Mouse (Mus musculus) CH12.LX (cell line): ENCODE data around the gene Klk1. TPM values are rescaled to one million over a fixed set of nuclear protein-coding genes. Genes with fewer than 3 reads are reported as not detected.

Experiments
- DNase-seq: peaks from one replicate; pipeline ENCODE4 v3.0.0-alpha.2; 2013; ENCODE audit errors: extremely low read depth
- H3K27ac ChIP-seq: 2 replicates; pipeline ENCODE4 v1.5.1; 2012; ENCODE audit warnings: low read depth, mild to moderate bottlenecking, control low read depth, moderate library complexity; ENCODE audit not compliant: insufficient read depth
- H3K27me3 ChIP-seq: replicated peaks from 2 replicates; pipeline ENCODE3; 2012; ENCODE audit warnings: inconsistent platforms
- H3K36me3 ChIP-seq, 2 experiments: replicated peaks in 1 of 2; 2 replicates each; pipeline versions ENCODE3 to v1.6.1; 2012; ENCODE audit warnings: inconsistent platforms in 1 of 2, low read length in 1 of 2, mild to moderate bottlenecking in 1 of 2, mixed read lengths in 1 of 2, moderate library complexity in 1 of 2; ENCODE audit not compliant: control insufficient read depth in 1 of 2, insufficient read depth in 1 of 2
- H3K4me1 ChIP-seq, 2 experiments: 2 replicates each; pipeline ENCODE4 v1.6.1; 2012; ENCODE audit warnings: inconsistent platforms in 1 of 2, moderate library complexity in 1 of 2; ENCODE audit not compliant: insufficient read depth in 2 of 2, control insufficient read depth in 1 of 2
- H3K4me2 ChIP-seq: 2 replicates; pipeline ENCODE4 v1.6.1; 2012; ENCODE audit warnings: low read depth, mild to moderate bottlenecking, control low read depth; ENCODE audit not compliant: poor library complexity, insufficient read depth, severe bottlenecking
- H3K4me3 ChIP-seq, 3 experiments: fragments of 150-350 bp in 1 of 3; sonication (generic) in 1 of 3; replicated peaks in 1 of 3; 2 replicates each; pipeline versions ENCODE3 to v1.5.1; 2011 to 2012; ENCODE audit warnings: low read depth in 2 of 3, low read length in 2 of 3, mild to moderate bottlenecking in 2 of 3, moderate library complexity in 2 of 3, control low read depth in 1 of 3, improper control_type of control experiment in 1 of 3, inconsistent platforms in 1 of 3, mixed read lengths in 1 of 3; ENCODE audit not compliant: poor library complexity in 1 of 3
- H3K79me2 ChIP-seq: replicated peaks from 2 replicates; pipeline ENCODE4 v1.6.1; 2012; ENCODE audit warnings: mild to moderate bottlenecking, moderate library complexity; ENCODE audit not compliant: control insufficient read depth, poor library complexity, insufficient read depth, severe bottlenecking; ENCODE audit errors: extremely low read depth
- H3K9ac ChIP-seq: 2 replicates; pipeline ENCODE4 v1.6.1; 2012; ENCODE audit warnings: low read depth, mild to moderate bottlenecking, control low read depth, moderate library complexity; ENCODE audit not compliant: insufficient read depth
- H3K9me3 ChIP-seq: replicated peaks from 2 replicates; pipeline ENCODE3; 2012; ENCODE audit warnings: low read length, inconsistent platforms, mixed read lengths
- CHD1 ChIP-seq: IDR thresholded peaks from 2 replicates; pipeline ENCODE4 v1.6.1; 2012; ENCODE audit warnings: low read depth, low read length, improper control_type of control experiment, inconsistent platforms
- CTCF ChIP-seq, 2 experiments: IDR thresholded peaks in 1 of 2; conservative IDR thresholded peaks in 1 of 2; 2 replicates each; pipeline ENCODE4 v1.5.1; 2011 to 2012; ENCODE audit warnings: low read depth in 2 of 2, low read length in 2 of 2, improper control_type of control experiment in 1 of 2, inconsistent platforms in 1 of 2, mild to moderate bottlenecking in 1 of 2, moderate library complexity in 1 of 2
- E2F4 ChIP-seq: IDR thresholded peaks from 2 replicates; pipeline ENCODE4 v1.6.1; 2011; ENCODE audit warnings: low read depth, low read length, improper control_type of control experiment; ENCODE audit not compliant: insufficient replicate concordance
- ELF1 ChIP-seq: IDR thresholded peaks from 2 replicates; pipeline ENCODE4 v1.6.1; 2014; ENCODE audit warnings: low read depth, mild to moderate bottlenecking, inconsistent platforms, low read length, improper control_type of control experiment
- EP300 ChIP-seq: IDR thresholded peaks from 2 replicates; pipeline ENCODE4 v1.6.1; 2011; ENCODE audit warnings: low read length, improper control_type of control experiment
- ETS1 ChIP-seq: conservative IDR thresholded peaks from 2 replicates; pipeline ENCODE4 v1.6.1; 2012; ENCODE audit warnings: low read depth, mild to moderate bottlenecking, inconsistent platforms, low read length, improper control_type of control experiment, moderate library complexity
- GABPA ChIP-seq: IDR thresholded peaks from 2 replicates; pipeline ENCODE4 v1.6.1; 2012; ENCODE audit warnings: low read depth, low read length, improper control_type of control experiment, inconsistent platforms; ENCODE audit not compliant: insufficient replicate concordance
- HCFC1 ChIP-seq: IDR thresholded peaks from 2 replicates; pipeline ENCODE4 v1.6.1; 2012; ENCODE audit warnings: low read depth, mild to moderate bottlenecking, inconsistent platforms, low read length, improper control_type of control experiment
- IRF4 ChIP-seq: IDR thresholded peaks from 2 replicates; pipeline ENCODE4 v1.6.1; 2014; ENCODE audit warnings: low read depth, mild to moderate bottlenecking, inconsistent platforms, low read length, improper control_type of control experiment
- JUN ChIP-seq: IDR thresholded peaks from 2 replicates; pipeline ENCODE4 v1.6.1; 2011; ENCODE audit warnings: low read depth, mild to moderate bottlenecking, low read length, improper control_type of control experiment, moderate library complexity; ENCODE audit not compliant: insufficient read depth
- JUND ChIP-seq: conservative IDR thresholded peaks from 2 replicates; pipeline ENCODE4 v1.6.1; 2011; ENCODE audit warnings: low read depth, low read length, improper control_type of control experiment
- MAX ChIP-seq: IDR thresholded peaks from 2 replicates; pipeline ENCODE4 v1.6.1; 2011; ENCODE audit warnings: low read length, improper control_type of control experiment
- MAZ ChIP-seq: IDR thresholded peaks from 2 replicates; pipeline ENCODE4 v1.6.1; 2012; ENCODE audit warnings: low read depth, mild to moderate bottlenecking, inconsistent platforms, low read length, improper control_type of control experiment, moderate library complexity
- MXI1 ChIP-seq: IDR thresholded peaks from 2 replicates; pipeline ENCODE4 v1.6.1; 2011; ENCODE audit warnings: mild to moderate bottlenecking, low read depth, low read length, improper control_type of control experiment
- MYC ChIP-seq: IDR thresholded peaks from 2 replicates; pipeline ENCODE4 v1.6.1; 2011; ENCODE audit warnings: low read depth, mild to moderate bottlenecking, improper control_type of control experiment, low read length
- NELFE ChIP-seq: IDR thresholded peaks from 2 replicates; pipeline ENCODE4 v1.6.1; 2011; ENCODE audit warnings: low read depth, low read length, improper control_type of control experiment
- NRF1 ChIP-seq: IDR thresholded peaks from 2 replicates; pipeline ENCODE4 v1.6.1; 2014; ENCODE audit warnings: low read depth, mild to moderate bottlenecking, inconsistent platforms, low read length, improper control_type of control experiment, moderate library complexity
- POLR2AphosphoS2 ChIP-seq: IDR thresholded peaks from 2 replicates; pipeline ENCODE4 v1.6.1; 2011; ENCODE audit warnings: low read depth, low read length, improper control_type of control experiment
- RAD21 ChIP-seq: IDR thresholded peaks from 2 replicates; pipeline ENCODE4 v1.6.1; 2011; ENCODE audit warnings: low read depth, mild to moderate bottlenecking, low read length, improper control_type of control experiment, moderate library complexity
- RCOR1 ChIP-seq: conservative IDR thresholded peaks from 2 replicates; pipeline ENCODE4 v1.6.1; 2012; ENCODE audit warnings: low read depth, mild to moderate bottlenecking, inconsistent platforms, low read length, improper control_type of control experiment
- SIN3A ChIP-seq: IDR thresholded peaks from 2 replicates; pipeline ENCODE4 v1.6.1; 2012; ENCODE audit warnings: low read length, improper control_type of control experiment, inconsistent platforms
- SMC3 ChIP-seq: IDR thresholded peaks from 2 replicates; pipeline ENCODE4 v1.6.1; 2011; ENCODE audit warnings: low read depth, low read length, improper control_type of control experiment
- TBP ChIP-seq: conservative IDR thresholded peaks from 2 replicates; pipeline ENCODE4 v1.6.1; 2011; ENCODE audit warnings: low read depth, low read length, improper control_type of control experiment
- TCF12 ChIP-seq: IDR thresholded peaks from 2 replicates; pipeline ENCODE4 v1.6.1; 2014; ENCODE audit warnings: low read depth, mild to moderate bottlenecking, inconsistent platforms, low read length, improper control_type of control experiment
- UBTF ChIP-seq: IDR thresholded peaks from 2 replicates; pipeline ENCODE4 v1.6.1; 2012; ENCODE audit warnings: low read depth, mild to moderate bottlenecking, inconsistent platforms, low read length, improper control_type of control experiment, moderate library complexity
- USF2 ChIP-seq: conservative IDR thresholded peaks from 2 replicates; pipeline ENCODE4 v1.6.1; 2011; ENCODE audit warnings: low read depth, low read length, improper control_type of control experiment
- ZC3H11A ChIP-seq: IDR thresholded peaks from 2 replicates; pipeline ENCODE4 v1.6.1; 2012; ENCODE audit warnings: low read depth, mild to moderate bottlenecking, inconsistent platforms, low read length, improper control_type of control experiment
- ZMIZ1 ChIP-seq: IDR thresholded peaks from 2 replicates; pipeline ENCODE4 v1.6.1; 2012; ENCODE audit warnings: low read depth, mild to moderate bottlenecking, inconsistent platforms, low read length, improper control_type of control experiment
- ZNF384 ChIP-seq: IDR thresholded peaks from 2 replicates; pipeline ENCODE4 v1.6.1; 2012; ENCODE audit warnings: low read depth, low read length, improper control_type of control experiment, inconsistent platforms
- dilution Hi-C: fragments of 300-500 bp; cut with MboI; formaldehyde crosslinking; loops from 2 replicates; pipeline ENCODE4 v1.14.3; 2020; ENCODE audit warnings: low sequenced_read_pairs; ENCODE audit not compliant: extremely low pct_unique_long_range_greater_than_20kb, extremely low pct_ligation_motif_present
- in situ Hi-C: fragments of 300-500 bp; cut with MboI; formaldehyde crosslinking; loops from 3 replicates; pipeline ENCODE4 v1.14.3; 2019; ENCODE audit warnings: low sequenced_read_pairs, low pct_ligation_motif_present, low pct_unique_long_range_greater_than_20kb, mixed read lengths
- polyA plus RNA-seq: library from polyadenylated mRNA; unstranded; fragments of >175 nt; gene quantifications from 2 replicates; pipeline ENCODE4 v1.2.1, GENCODE M21; 2012; ENCODE audit warnings: low read depth; ENCODE audit not compliant: insufficient read length
- total RNA-seq, 2 experiments: library from RNA; depleted of rRNA; stranded (reverse); fragments of 300-350 nt in 1 of 2; fragments of >200 nt in 1 of 2; gene quantifications; 2 replicates each; pipeline ENCODE4 v1.2.3; 2012 to 2014

Gene Klk1
- total and polyA plus RNA-seq, 3 experiments, result not detected

GRCm38 (mm10) chr7:44271309-44271708, 46.1 kb downstream of the Klk1 start:
- dilution Hi-C loops (no loop called here), in situ Hi-C loops (no loop called here)
- no peak overlapping the region for H3K9ac ChIP-seq
- H3K4me1 ChIP-seq, result no peaks in the 10 kb centered on the region; a peak in 1 of 4 replicates
- no peaks in the 10 kb centered on the region for H3K9me3 ChIP-seq
- peaks cover 28% of the 10 kb centered on the region for H3K27me3 ChIP-seq
- H3K4me2 ChIP-seq, result no peak overlapping the region
- DNase-seq, result peak; percentile 25
- H3K36me3 ChIP-seq, result no peaks in the 10 kb centered on the region
- H3K27ac ChIP-seq, result no peak overlapping the region
- TF ChIP-seq USF2 (no peak), HCFC1 (peak; percentile 81), IRF4 (no peak), ETS1 (no peak), MXI1 (no peak), GABPA (no peak), ZMIZ1 (no peak), RAD21 (no peak), TCF12 (no peak), JUND (no peak), MYC (no peak), UBTF (no peak), POLR2AphosphoS2 (no peak), SMC3 (no peak), JUN (no peak), MAZ (no peak), RCOR1 (peak; percentile 79; the same call in 1 of the 2 replicates), NRF1 (peak; percentile 82), SIN3A (no peak), ELF1 (no peak), MAX (no peak), ZC3H11A (no peak), CTCF (conservative IDR thresholded peaks at IDR 0.05 in 1 of 2, IDR thresholded peaks at IDR 0.05 in 1 of 2; ENCODE audit: low read depth in 2 of 2, low read length in 2 of 2) (no peak), ZNF384 (no peak)
- no peak overlapping the region for H3K4me3 ChIP-seq
- no peaks in the 10 kb centered on the region for H3K79me2 ChIP-seq

DNA sequence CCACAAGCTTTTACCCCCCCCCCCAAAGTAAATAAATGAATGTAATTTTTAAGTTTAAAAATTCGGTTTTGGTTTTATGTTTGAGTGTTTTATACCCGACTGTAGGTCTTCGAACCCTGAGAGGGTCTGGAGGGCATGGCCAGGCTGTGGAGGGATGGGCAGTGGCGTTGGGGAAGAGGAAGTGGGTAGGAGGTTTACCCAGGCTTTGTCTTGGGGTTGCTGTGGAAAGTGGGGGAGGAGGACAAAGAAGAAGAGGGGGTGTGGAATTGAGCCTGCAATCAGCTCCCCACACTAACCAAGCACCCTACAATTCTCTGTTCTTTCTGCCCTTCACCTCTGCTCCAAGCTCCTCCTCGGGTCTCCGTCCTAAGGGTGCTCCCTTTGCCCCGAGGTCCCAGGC, 47.4 kb downstream of the Klk1 start:
- in situ Hi-C loops (no loop called here), dilution Hi-C loops (no loop called here)
- DNase-seq, result no peak
- Histone ChIP-seq H3K9ac (no peak overlapping the region), H3K27me3 (peaks cover 18% of the 10 kb centered on the region), H3K4me1 (no peaks in the 10 kb centered on the region; a peak in 1 of 4 replicates), H3K4me3 (no peak overlapping the region)
- TF ChIP-seq E2F4 (no peak), JUN (no peak), GABPA (no peak), CTCF (conservative IDR thresholded peaks at IDR 0.05 in 1 of 2, IDR thresholded peaks at IDR 0.05 in 1 of 2; ENCODE audit: low read depth in 2 of 2, low read length in 2 of 2) (no peak), CHD1 (no peak), TBP (no peak), HCFC1 (no peak), JUND (no peak), SIN3A (no peak), NELFE (no peak), ETS1 (no peak), UBTF (no peak), POLR2AphosphoS2 (no peak), TCF12 (no peak), ZNF384 (no peak), EP300 (no peak)
- TF ChIP-seq, all 38 proteins: peak for 0
- H3K4me2 ChIP-seq, result no peak overlapping the region
- H3K79me2 ChIP-seq, result no peaks in the 10 kb centered on the region
- no peaks in the 10 kb centered on the region for H3K9me3 ChIP-seq
- no peaks in the 10 kb centered on the region for H3K36me3 ChIP-seq
- no peak overlapping the region for H3K27ac ChIP-seq
